ENCODE assay signal across 12 mouse cellular contexts in the genomic region with DNA sequence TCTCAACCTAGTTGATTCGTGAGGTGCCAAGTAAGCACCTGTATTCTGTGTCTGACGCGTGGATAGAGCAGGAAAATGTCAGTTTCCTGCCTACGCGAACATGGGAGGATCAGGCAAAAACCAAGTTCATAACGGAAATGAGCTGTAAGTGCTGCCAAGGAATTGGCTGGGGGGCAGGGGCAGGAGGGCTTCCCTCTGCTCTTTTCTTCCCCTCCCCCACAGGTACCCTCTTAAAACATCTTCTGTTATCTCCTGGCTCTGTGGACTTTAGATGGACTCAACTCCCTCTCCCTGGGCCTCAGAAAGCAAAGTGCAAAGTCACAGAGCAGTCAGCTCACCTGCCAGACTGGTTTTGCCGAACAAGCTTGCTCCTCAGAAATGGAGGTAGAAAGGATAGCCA. TPM values are rescaled to one million over a fixed set of nuclear protein-coding genes. Genes with fewer than 3 reads are reported as not detected.
DNase-seq lines count a peak whose midpoint lies in the region; ATAC-seq and TF ChIP-seq lines count a peak whose summit lies in the region.
"Had no signal": no experiment of that assay in that cellular context is flagged by ENCODE, and none has a peak within 500 bp of the region (broad histone marks: within the 10 kb centered on the region; RNA-seq: fewer than 3 reads in every experiment).

No protein-coding gene starts in this region.

- no peak overlapping the region for H3K4me2 ChIP-seq in kidney, embryonic 14.5 days (replicated peaks; ENCODE audit: low read depth, low read length)
- H3K4me2 ChIP-seq in liver, embryonic 16.5 days (ENCODE audit: low read depth, low read length), result no peak overlapping the region

- no peak for TF ChIP-seq POLR2A in MEL (IDR thresholded peaks at IDR 0.05; ENCODE audit: control insufficient read depth in 1 of 2, insufficient read depth in 1 of 2, low read depth in 1 of 2, low read length in 2 of 2, poor library complexity in 1 of 2)
- TF ChIP-seq POLR2A in kidney, adult 2 months (IDR thresholded peaks at IDR 0.05; ENCODE audit: low read depth, low read length), result no peak

- no peak overlapping the region for H3K4me3 ChIP-seq in kidney, embryonic 14.5 days (ENCODE audit: low read length)
- H3K4me3 ChIP-seq in MEL (ENCODE audit: control insufficient read depth in 1 of 2, insufficient read depth in 1 of 2, low read depth in 2 of 2, low read length in 2 of 2), result no peak overlapping the region
- H3K4me3 ChIP-seq in kidney, adult 2 months (ENCODE audit: insufficient read depth, low read depth, low read length), result no peak overlapping the region
- H3K4me3 ChIP-seq in liver, embryonic 16.5 days (ENCODE audit: low read depth, low read length), result no peak overlapping the region

- no peaks in the 10 kb centered on the region for H3K27me3 ChIP-seq in kidney, embryonic 14.5 days (ENCODE audit: control insufficient read depth, insufficient read depth, low read length)
- H3K27me3 ChIP-seq in MEL (ENCODE audit: control insufficient read depth in 1 of 2, insufficient read depth in 2 of 2, low read length in 2 of 2), result no peaks in the 10 kb centered on the region
- H3K27me3 ChIP-seq in kidney, adult 2 months (replicated peaks; ENCODE audit: control insufficient read depth, insufficient read depth, low read length), result no peaks in the 10 kb centered on the region
- H3K27me3 ChIP-seq in liver, embryonic 16.5 days (ENCODE audit: control insufficient read depth, insufficient read depth, low read depth, low read length), result no peaks in the 10 kb centered on the region

- peak; percentile 69 for DNase-seq in kidney, adult 11 months
- DNase-seq in MEL (ENCODE audit: low read depth, low spot score), result peak; percentile 29
- DNase-seq in kidney, adult 2 months, result peak; percentile 80
- no peak for DNase-seq in spleen, postnatal 14 days (ENCODE audit: low spot score in 2 of 2)
- no peak for DNase-seq in cerebellum, adult 18-20 months
- DNase-seq: adrenal gland, adult 8-10 months; midbrain, embryonic 14.5 days; thymus, adult 18-20 months had no signal

- peaks cover 1% of the 10 kb centered on the region; the same call in 1 of the 2 replicates for H3K79me2 ChIP-seq in MEL (ENCODE audit: control insufficient read depth, insufficient read depth, low read length, poor library complexity)

- no peak for ATAC-seq in kidney, embryonic 14.5 days (ENCODE audit: low FRiP score, low TSS enrichment)
- no peak for ATAC-seq in liver, embryonic 16.5 days (ENCODE audit: low read depth)
- ATAC-seq in activated CD4-positive, CD25-positive, alpha-beta regulatory T cell, adult 4 months, result no peak

- H3K9me3 ChIP-seq in kidney, embryonic 14.5 days (ENCODE audit: control insufficient read depth, low read length), result no peaks in the 10 kb centered on the region
- H3K9me3 ChIP-seq in MEL (replicated peaks; ENCODE audit: insufficient read depth, low read length), result no peaks in the 10 kb centered on the region
- H3K9me3 ChIP-seq in liver, embryonic 16.5 days (replicated peaks; ENCODE audit: control insufficient read depth, low read length), result no peaks in the 10 kb centered on the region

- TF ChIP-seq RAD21 in MEL (IDR thresholded peaks at IDR 0.05; ENCODE audit: low read depth, low read length), result no peak

- TF ChIP-seq CTCF in MEL (IDR thresholded peaks at IDR 0.05 in 2 of 3, conservative IDR thresholded peaks at IDR 0.05 in 1 of 3; ENCODE audit: control insufficient read depth in 1 of 3, insufficient read depth in 1 of 3, low read depth in 2 of 3, low read length in 3 of 3, poor library complexity in 1 of 3, severe bottlenecking in 1 of 3), result no peak
- no peak for TF ChIP-seq CTCF in kidney, adult 2 months (conservative IDR thresholded peaks at IDR 0.05; ENCODE audit: insufficient read depth, insufficient read length, low read depth, low read length)

- TF ChIP-seq EP300 in MEL (IDR thresholded peaks at IDR 0.05; ENCODE audit: low read depth in 1 of 2, low read length in 2 of 2), result no peak

- H3K27ac ChIP-seq in kidney, embryonic 14.5 days (ENCODE audit: low read depth, low read length), result no peak overlapping the region
- H3K27ac ChIP-seq in MEL (ENCODE audit: control insufficient read depth, low read depth, low read length), result no peak overlapping the region
- H3K27ac ChIP-seq in kidney, adult 2 months (ENCODE audit: insufficient read depth, low read depth, low read length), result peak overlapping the region; percentile 92
- peak overlapping the region; percentile 46; the same call in 1 of the 2 replicates for H3K27ac ChIP-seq in liver, embryonic 16.5 days (ENCODE audit: low read length)

- 63% methylated on average over 7 of the region's 7 CpGs for WGBS in kidney, embryonic 14.5 days
- WGBS in kidney, adult 2 months, result 38% methylated on average over 7 of the region's 7 CpGs
- WGBS in liver, embryonic 16.5 days (ENCODE audit: insufficient replicate concordance), result 52% methylated on average over 7 of the region's 7 CpGs

- no peak overlapping the region for H3K9ac ChIP-seq in kidney, embryonic 14.5 days (ENCODE audit: low read depth, low read length)
- H3K9ac ChIP-seq in MEL (ENCODE audit: control insufficient read depth, low read depth, low read length, poor library complexity, severe bottlenecking), result no peak overlapping the region
- no peak overlapping the region for H3K9ac ChIP-seq in liver, embryonic 16.5 days (ENCODE audit: low read depth, low read length)

- H3K36me3 ChIP-seq in kidney, embryonic 14.5 days (ENCODE audit: control insufficient read depth, insufficient read depth, low read length), result peaks cover 14% of the 10 kb centered on the region; the same call in 1 of the 2 replicates
- H3K36me3 ChIP-seq in MEL (ENCODE audit: control insufficient read depth in 1 of 2, insufficient read depth in 2 of 2, low read length in 2 of 2), result peaks cover 0 to 10% of the 10 kb centered on the region in 2 experiments; a peak in 2 of 4 replicates
- H3K36me3 ChIP-seq in kidney, adult 2 months (ENCODE audit: control insufficient read depth, insufficient read depth, low read length), result no peaks in the 10 kb centered on the region
- H3K36me3 ChIP-seq in liver, embryonic 16.5 days (ENCODE audit: control insufficient read depth, insufficient read depth), result peaks cover 9% of the 10 kb centered on the region

- peaks cover 3% of the 10 kb centered on the region; the same call in 1 of the 2 replicates for H3K4me1 ChIP-seq in kidney, embryonic 14.5 days (ENCODE audit: control insufficient read depth, insufficient read depth, low read length)
- peaks cover 7 to 15% of the 10 kb centered on the region in 2 experiments; a peak in 3 of 4 replicates for H3K4me1 ChIP-seq in MEL (ENCODE audit: control insufficient read depth in 1 of 2, insufficient read depth in 2 of 2, low read length in 2 of 2)
- peaks cover 16% of the 10 kb centered on the region for H3K4me1 ChIP-seq in kidney, adult 2 months (ENCODE audit: control insufficient read depth, insufficient read depth, low read length)
- H3K4me1 ChIP-seq in liver, embryonic 16.5 days (ENCODE audit: control insufficient read depth, low read depth, low read length), result peaks cover 25% of the 10 kb centered on the region

RNA-seq across cellular contexts. Expression of a gene that starts 0.3 kb away (rescaled TPM):
- 16.4 and 16.8 TPM in 2 replicates for polyA plus RNA-seq in kidney, embryonic 14.5 days (2014; fragmentation: Nextera tagmentation; extraction: Ambion mirVana)
- 3.5 and 4.0 TPM in 2 replicates for total RNA-seq in MEL (2012; rRNA removed)
- polyA plus RNA-seq in MEL (2012; ENCODE audit: insufficient read depth in 1 of 2, insufficient read length in 2 of 2, low read depth in 1 of 2, low replicate concordance in 2 of 2, missing spikeins in 1 of 2), result 1 to 10 TPM in 1 of 2 experiments, not detected in 1; 6.0 TPM
- 23.7 and 24.0 TPM in 2 replicates for polyA plus RNA-seq in kidney, adult 2 months (2012; rRNA removed)
- polyA plus RNA-seq in liver, embryonic 16.5 days (2015; fragmentation: Nextera tagmentation; extraction: Ambion mirVana), result 9.0 and 9.5 TPM in 2 replicates
- polyA plus RNA-seq in activated CD4-positive, CD25-positive, alpha-beta regulatory T cell, adult 4 months (2017; shearing (Covaris generic)), result 1 to 10 TPM; 1.1 to 2.4 TPM

RNA-seq across cellular contexts. Expression of a gene that starts 16.7 kb away (rescaled TPM):
- polyA plus RNA-seq in kidney, embryonic 14.5 days (2014; fragmentation: Nextera tagmentation; extraction: Ambion mirVana), result 107 and 108 TPM in 2 replicates
- 199 and 213 TPM in 2 replicates for total RNA-seq in MEL (2012; rRNA removed)
- polyA plus RNA-seq in MEL (2012; ENCODE audit: insufficient read depth in 1 of 2, insufficient read length in 2 of 2, low read depth in 1 of 2, low replicate concordance in 2 of 2, missing spikeins in 1 of 2), result 100 to 1,000 TPM in 1 of 2 experiments, not detected in 1; 386 TPM
- polyA plus RNA-seq in kidney, adult 2 months (2012; rRNA removed), result 194 and 206 TPM in 2 replicates
- polyA plus RNA-seq in liver, embryonic 16.5 days (2015; fragmentation: Nextera tagmentation; extraction: Ambion mirVana), result 516 and 530 TPM in 2 replicates
- 10 to 100 TPM; 68.8 to 82.3 TPM for polyA plus RNA-seq in activated CD4-positive, CD25-positive, alpha-beta regulatory T cell, adult 4 months (2017; shearing (Covaris generic))

RNA-seq across cellular contexts. Expression of a gene that starts 21.9 kb away (rescaled TPM):
- polyA plus RNA-seq in kidney, embryonic 14.5 days (2014; fragmentation: Nextera tagmentation; extraction: Ambion mirVana), result 89.5 and 104 TPM in 2 replicates
- 51.4 and 63.6 TPM in 2 replicates for total RNA-seq in MEL (2012; rRNA removed)
- polyA plus RNA-seq in MEL (2012; ENCODE audit: insufficient read depth in 1 of 2, insufficient read length in 2 of 2, low read depth in 1 of 2, low replicate concordance in 2 of 2, missing spikeins in 1 of 2), result 100 to 1,000 TPM in 1 of 2 experiments, not detected in 1; 103 TPM
- 15.6 and 19.7 TPM in 2 replicates for polyA plus RNA-seq in kidney, adult 2 months (2012; rRNA removed)
- polyA plus RNA-seq in liver, embryonic 16.5 days (2015; fragmentation: Nextera tagmentation; extraction: Ambion mirVana), result 44.8 and 48.9 TPM in 2 replicates
- polyA plus RNA-seq in activated CD4-positive, CD25-positive, alpha-beta regulatory T cell, adult 4 months (2017; shearing (Covaris generic)), result 10 to 100 TPM; 31.6 to 33.3 TPM

RNA-seq across cellular contexts. Expression of a gene that starts 22.2 kb away (rescaled TPM):
- polyA plus RNA-seq in kidney, embryonic 14.5 days (2014; fragmentation: Nextera tagmentation; extraction: Ambion mirVana), result 0.49 and 1.0 TPM in 2 replicates
- total RNA-seq in MEL (2012; rRNA removed), result 0.12 TPM in 1 of 2 replicates, not detected in the other
- under 1 TPM in 1 of 2 experiments, not detected in 1; 0.43 TPM for polyA plus RNA-seq in MEL (2012; ENCODE audit: insufficient read depth in 1 of 2, insufficient read length in 2 of 2, low read depth in 1 of 2, low replicate concordance in 2 of 2, missing spikeins in 1 of 2)
- polyA plus RNA-seq in kidney, adult 2 months (2012; rRNA removed), result 0.17 and 0.20 TPM in 2 replicates
- 0.06 TPM in 2 replicates for polyA plus RNA-seq in liver, embryonic 16.5 days (2015; fragmentation: Nextera tagmentation; extraction: Ambion mirVana)
- polyA plus RNA-seq in activated CD4-positive, CD25-positive, alpha-beta regulatory T cell, adult 4 months (2017; shearing (Covaris generic)), result under 1 TPM; 0.25 to 0.62 TPM
- total RNA-seq: hematopoietic stem cell, adult 5-6 weeks had no signal

RNA-seq across cellular contexts. Expression of a gene that starts 23.1 kb away (rescaled TPM):
- polyA plus RNA-seq in kidney, embryonic 14.5 days (2014; fragmentation: Nextera tagmentation; extraction: Ambion mirVana), result 16.8 and 25.8 TPM in 2 replicates
- 0.13 and 0.19 TPM in 2 replicates for total RNA-seq in MEL (2012; rRNA removed)
- under 1 TPM in 1 of 2 experiments, not detected in 1; 0.50 TPM for polyA plus RNA-seq in MEL (2012; ENCODE audit: insufficient read depth in 1 of 2, insufficient read length in 2 of 2, low read depth in 1 of 2, low replicate concordance in 2 of 2, missing spikeins in 1 of 2)
- polyA plus RNA-seq in kidney, adult 2 months (2012; rRNA removed), result 51.1 and 52.4 TPM in 2 replicates
- polyA plus RNA-seq in liver, embryonic 16.5 days (2015; fragmentation: Nextera tagmentation; extraction: Ambion mirVana), result 0.15 and 0.27 TPM in 2 replicates
- 1 to 10 TPM; 1.0 to 2.1 TPM for polyA plus RNA-seq in activated CD4-positive, CD25-positive, alpha-beta regulatory T cell, adult 4 months (2017; shearing (Covaris generic))

Comparison
In these comparisons a context has a peak if more than half of its experiments do, and no peak if none do; other contexts are left out.
1. H3K27ac ChIP-seq: peak in kidney, adult 2 months (single experiment) and liver, embryonic 16.5 days (single experiment); none in kidney, embryonic 14.5 days (single experiment) and MEL (single experiment).
2. DNase-seq: peak in kidney, adult 11 months (single experiment), MEL (single experiment) and kidney, adult 2 months (single experiment); none in spleen, postnatal 14 days (0 of 2) and cerebellum, adult 18-20 months (0 of 2).